Mouse (Mus musculus) liver, postnatal 0 days (tissue): ENCODE measurements around the gene Smim7.

ENCODE experiments used
- CTCF ChIP-seq: sonication (generic); IDR thresholded peaks from 2 replicates; pipeline ENCODE4 v1.5.1; 2016; ENCODE audit warnings: antibody characterized with exemption, low read depth
- EP300 ChIP-seq: IDR thresholded peaks from 2 replicates; pipeline ENCODE4 v1.6.1; 2016; ENCODE audit warnings: antibody characterized with exemption, low read depth, mild to moderate bottlenecking

DNA sequence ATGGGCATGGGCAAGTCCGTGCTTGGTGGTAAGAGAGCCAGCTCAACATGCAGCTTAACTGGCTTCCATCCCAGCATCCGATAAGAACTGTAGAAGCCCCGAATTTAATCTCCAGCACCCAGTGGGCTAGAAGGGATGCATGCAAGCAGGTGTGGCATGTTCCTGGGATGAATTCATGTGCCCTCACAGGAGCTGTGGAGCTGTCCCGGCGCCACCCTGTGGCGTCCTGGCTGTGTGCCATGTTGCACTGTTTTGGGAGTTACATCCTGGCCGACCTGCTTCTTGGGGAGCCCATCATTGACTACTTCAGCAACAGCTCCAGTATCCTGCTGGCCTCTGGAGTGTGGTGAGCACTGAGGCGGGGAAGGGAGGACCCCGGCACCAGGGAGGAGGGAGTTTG lies 8.5 kb upstream of the Smim7 start:
- TF ChIP-seq CTCF (no peak; the same call in 1 of the 2 replicates), EP300 (no peak)
